In genomic region chr5:138170936-138171561, GRCm38 (mm10) we compare ENCODE assay signal across 8 mouse cellular contexts. TPM values are rescaled to one million over a fixed set of nuclear protein-coding genes. Genes with fewer than 3 reads are reported as not detected.
DNase-seq lines count a peak whose midpoint lies in the region; ATAC-seq and TF ChIP-seq lines count a peak whose summit lies in the region.

No protein-coding gene starts in this region.

- peak overlapping the region; percentile 75 for H3K4me3 ChIP-seq in forebrain, embryonic 14.5 days (ENCODE audit: low read depth, low read length)
- peak overlapping the region; percentile 73 for H3K4me3 ChIP-seq in lung, adult 2 months (replicated peaks; ENCODE audit: extremely low read depth, low read depth, low read length)

- peak; percentile 97 for DNase-seq in ES-CJ7 (ENCODE audit: low read depth, low spot score)
- DNase-seq in cerebellum, adult 11 months = peak; percentile 96
- peak; percentile 98 for DNase-seq in forebrain, embryonic 14.5 days (ENCODE audit: low spot score)
- peak; percentile 90 for DNase-seq in heart, postnatal 25 days (ENCODE audit: low spot score)
- peak; percentile 92 to 97 for DNase-seq in layer of hippocampus, adult 18-20 months (ENCODE audit: low spot score in 2 of 2)
- peak; percentile 96 for DNase-seq in lung, adult 2 months
- peak; percentile 86 to 89 for DNase-seq in thymus, adult 18-20 months

- H3K36me3 ChIP-seq in forebrain, embryonic 14.5 days (ENCODE audit: control insufficient read depth, insufficient read depth, low read length) = peaks cover 55% of the 10 kb centered on the region

- H3K27ac ChIP-seq in forebrain, embryonic 14.5 days (ENCODE audit: low read depth, low read length) = peak overlapping the region; percentile 93

- no peaks in the 10 kb centered on the region for H3K27me3 ChIP-seq in forebrain, embryonic 14.5 days (replicated peaks; ENCODE audit: control insufficient read depth, insufficient read depth, low read length)

- peak overlapping the region; percentile 77 for H3K9ac ChIP-seq in forebrain, embryonic 14.5 days (ENCODE audit: low read length)

- TF ChIP-seq POLR2A in lung, adult 2 months (IDR thresholded peaks at IDR 0.05; ENCODE audit: borderline replicate concordance, extremely low read depth, low read depth, low read length) = peak; percentile 67; the same call in 1 of the 2 replicates

- no peaks in the 10 kb centered on the region for H3K9me3 ChIP-seq in forebrain, embryonic 14.5 days (replicated peaks; ENCODE audit: control insufficient read depth, low read length)

- no peak for TF ChIP-seq CTCF in lung, adult 2 months (IDR thresholded peaks at IDR 0.05; ENCODE audit: insufficient read depth, low read length)

- H3K4me2 ChIP-seq in forebrain, embryonic 14.5 days (ENCODE audit: low read length) = peak overlapping the region; percentile 88

- peaks cover 14% of the 10 kb centered on the region for H3K4me1 ChIP-seq in forebrain, embryonic 14.5 days (ENCODE audit: control insufficient read depth, insufficient read depth, low read length)
- peaks cover 5% of the 10 kb centered on the region; the same call in 1 of the 2 replicates for H3K4me1 ChIP-seq in lung, adult 2 months (ENCODE audit: control insufficient read depth, insufficient read depth, low read length)

- under 1% methylated on average over 47 of the region's 47 CpGs for WGBS in forebrain, embryonic 14.5 days
- under 1% methylated on average over 47 of the region's 47 CpGs for WGBS in lung, adult 2 months

- ATAC-seq in forebrain, embryonic 14.5 days = peak; percentile 85
- ATAC-seq in neutrophil, adult 5-6 weeks (ENCODE audit: extremely low read depth, insufficient number of reproducible peaks, low FRiP score, poor library complexity, severe bottlenecking) = peak; percentile 77

- intact Hi-C loops in heart, postnatal 25 days (cut with DNase I) = no loop called here

RNA-seq across cellular contexts. Expression of gene Ap4m1, which starts 0.8 kb away (rescaled TPM):
- 16.4 and 17.0 TPM in 2 replicates for polyA plus RNA-seq in forebrain, embryonic 14.5 days (2014; fragmentation: Nextera tagmentation; extraction: Ambion mirVana)
- total RNA-seq in heart, postnatal 25 days (2021) = 1 to 10 TPM; 8.9 to 9.3 TPM
- 10 to 100 TPM; 19.5 to 25.4 TPM for total RNA-seq in layer of hippocampus, adult 18-20 months (2021)
- polyA plus RNA-seq in lung, adult 2 months (2012; rRNA removed) = 28.4 and 40.3 TPM in 2 replicates
- 18.4 and 20.3 TPM in 2 replicates for total RNA-seq in neutrophil, adult 5-6 weeks (2017)

RNA-seq across cellular contexts. Expression of gene Mcm7, which starts 1.2 kb away (rescaled TPM):
- 176 and 181 TPM in 2 replicates for polyA plus RNA-seq in forebrain, embryonic 14.5 days (2014; fragmentation: Nextera tagmentation; extraction: Ambion mirVana)
- total RNA-seq in heart, postnatal 25 days (2021) = 10 to 100 TPM; 11.2 to 11.9 TPM
- total RNA-seq in layer of hippocampus, adult 18-20 months (2021) = 10 to 100 TPM; 15.8 to 16.4 TPM
- 16.9 and 22.1 TPM in 2 replicates for polyA plus RNA-seq in lung, adult 2 months (2012; rRNA removed)
- total RNA-seq in neutrophil, adult 5-6 weeks (2017) = 86.1 and 89.7 TPM in 2 replicates

RNA-seq across cellular contexts. Expression of gene Cops6, which starts 10.2 kb away (rescaled TPM):
- polyA plus RNA-seq in forebrain, embryonic 14.5 days (2014; fragmentation: Nextera tagmentation; extraction: Ambion mirVana) = 249 and 270 TPM in 2 replicates
- 100 to 1,000 TPM; 124 to 126 TPM for total RNA-seq in heart, postnatal 25 days (2021)
- 100 to 1,000 TPM; 139 to 142 TPM for total RNA-seq in layer of hippocampus, adult 18-20 months (2021)
- 47.7 and 59.9 TPM in 2 replicates for polyA plus RNA-seq in lung, adult 2 months (2012; rRNA removed)
- 14.2 and 19.2 TPM in 2 replicates for total RNA-seq in neutrophil, adult 5-6 weeks (2017)

RNA-seq across cellular contexts. Expression of gene Zfp113, which starts 15.5 kb away (rescaled TPM):
- polyA plus RNA-seq in forebrain, embryonic 14.5 days (2014; fragmentation: Nextera tagmentation; extraction: Ambion mirVana) = 21.8 and 24.3 TPM in 2 replicates
- total RNA-seq in heart, postnatal 25 days (2021) = 10 to 100 TPM in 1 of 2 experiments, 1 to 10 TPM in 1; 9.6 to 11.0 TPM
- 10 to 100 TPM; 10.6 to 13.2 TPM for total RNA-seq in layer of hippocampus, adult 18-20 months (2021)
- polyA plus RNA-seq in lung, adult 2 months (2012; rRNA removed) = 2.7 and 3.5 TPM in 2 replicates
- total RNA-seq in neutrophil, adult 5-6 weeks (2017) = 6.4 and 8.6 TPM in 2 replicates

RNA-seq across cellular contexts. Expression of gene Taf6, which starts 16.2 kb away (rescaled TPM):
- polyA plus RNA-seq in forebrain, embryonic 14.5 days (2014; fragmentation: Nextera tagmentation; extraction: Ambion mirVana) = 95.4 and 96.5 TPM in 2 replicates
- 10 to 100 TPM; 29.9 to 32.9 TPM for total RNA-seq in heart, postnatal 25 days (2021)
- 10 to 100 TPM; 42.0 to 43.7 TPM for total RNA-seq in layer of hippocampus, adult 18-20 months (2021)
- 48.4 and 52.6 TPM in 2 replicates for polyA plus RNA-seq in lung, adult 2 months (2012; rRNA removed)
- total RNA-seq in neutrophil, adult 5-6 weeks (2017) = 26.5 and 26.7 TPM in 2 replicates

Comparison
In these comparisons a context has a peak if more than half of its experiments do, and no peak if none do; other contexts are left out.
1. Peak in every context shown above with its lines: DNase-seq, ATAC-seq, H3K4me3 ChIP-seq and H3K27ac ChIP-seq.